Mouse (Mus musculus): Measurements from ENCODE around the gene Ctr9. TPM values are rescaled to one million over a fixed set of nuclear protein-coding genes. Genes with fewer than 3 reads are reported as not detected.
A peak's percentile ranks its signal among the peaks of the same experiment; 100 is the strongest.

The Ctr9 gene
- polyA plus RNA-seq, 1 experiment, result 10.6 TPM

DNA sequence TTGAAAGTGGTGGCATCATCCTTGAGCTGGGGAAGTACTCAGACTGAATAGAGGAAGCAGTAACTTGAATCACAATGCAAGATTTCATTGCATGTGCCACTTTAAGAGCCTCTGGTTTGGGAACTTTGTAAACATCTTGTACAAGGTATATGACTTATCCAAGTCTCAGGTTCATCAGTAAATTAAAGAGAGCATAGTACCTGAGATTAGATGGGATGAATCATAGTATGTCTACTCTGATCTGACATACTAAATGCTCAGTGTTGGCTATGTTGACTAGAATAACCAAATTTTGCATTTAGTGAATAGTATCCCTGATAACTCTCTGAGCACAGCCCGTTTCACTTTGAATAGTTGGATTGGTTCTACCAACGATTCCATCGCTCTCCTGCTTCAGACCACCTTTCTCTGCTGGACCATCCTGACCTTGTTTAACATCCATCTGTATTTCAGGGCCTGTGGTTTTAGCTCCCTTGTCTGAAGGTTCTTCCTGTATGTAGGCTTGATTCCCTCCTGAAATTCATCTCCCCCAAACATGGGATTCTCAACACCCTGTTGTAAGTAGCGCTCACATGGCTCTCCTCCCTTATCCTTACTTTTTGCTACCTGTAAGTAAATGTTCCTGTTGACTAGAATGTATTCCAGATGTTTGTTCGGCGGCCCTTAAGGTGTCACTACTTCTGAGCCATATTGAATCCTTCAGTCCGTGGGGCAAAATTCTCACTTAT, 40.9 kb downstream of the Ctr9 start:
- H3K4me3 ChIP-seq (replicated peaks), result no peak overlapping the region
- H3K27me3 ChIP-seq (replicated peaks), result no peaks in the 10 kb centered on the region
- TF ChIP-seq FLI1 (IDR thresholded peaks at IDR 0.05; ENCODE audit: low read length) (no peak), GATA1 (IDR thresholded peaks at IDR 0.05; ENCODE audit: borderline replicate concordance, low read length) (no peak)
- H3K36me3 ChIP-seq (replicated peaks; ENCODE audit: low read length), result peaks cover 71% of the 10 kb centered on the region
- no peaks in the 10 kb centered on the region for H3K4me1 ChIP-seq
- peaks cover 15% of the 10 kb centered on the region for H3K9me3 ChIP-seq

GRCm38 (mm10) chr7:111070167-111070496, 41.4 kb downstream of the Ctr9 start:
- Histone ChIP-seq H3K4me1 (no peaks in the 10 kb centered on the region), H3K27me3 (replicated peaks) (no peaks in the 10 kb centered on the region), H3K9me3 (peaks cover 15% of the 10 kb centered on the region), H3K4me3 (replicated peaks) (no peak overlapping the region), H3K36me3 (replicated peaks; ENCODE audit: low read length) (peaks cover 76% of the 10 kb centered on the region)
- TF ChIP-seq FLI1 (IDR thresholded peaks at IDR 0.05; ENCODE audit: low read length) (no peak), GATA1 (IDR thresholded peaks at IDR 0.05; ENCODE audit: borderline replicate concordance, low read length) (no peak)

- H3K36me3 ChIP-seq (replicated peaks; ENCODE audit: low read length), result peaks cover 99% of the 10 kb centered on the region
- H3K27me3 ChIP-seq (replicated peaks), result no peaks in the 10 kb centered on the region
- TF ChIP-seq GATA1 (IDR thresholded peaks at IDR 0.05; ENCODE audit: borderline replicate concordance, low read length) (no peak), FLI1 (IDR thresholded peaks at IDR 0.05; ENCODE audit: low read length) (no peak)
- peaks cover 15% of the 10 kb centered on the region for H3K9me3 ChIP-seq
- H3K4me1 ChIP-seq, result no peaks in the 10 kb centered on the region; the same call in 1 of the 2 replicates
- no peak overlapping the region for H3K4me3 ChIP-seq (replicated peaks)
These were observed 43.7 kb downstream of the Ctr9 start for GRCm38 (mm10) chr7:111072410-111072809.

GRCm38 (mm10) chr7:111075288-111075687, 46.5 kb downstream of the Ctr9 start:
- Histone ChIP-seq H3K36me3 (replicated peaks; ENCODE audit: low read length) (peaks cover 100% of the 10 kb centered on the region), H3K27me3 (replicated peaks) (no peaks in the 10 kb centered on the region), H3K4me3 (replicated peaks) (no peak overlapping the region), H3K9me3 (no peaks in the 10 kb centered on the region), H3K4me1 (peaks cover 13% of the 10 kb centered on the region; the same call in 1 of the 2 replicates)
- TF ChIP-seq GATA1 (IDR thresholded peaks at IDR 0.05; ENCODE audit: borderline replicate concordance, low read length) (no peak), FLI1 (IDR thresholded peaks at IDR 0.05; ENCODE audit: low read length) (no peak)

GRCm38 (mm10) chr7:111078271-111078670, 49.5 kb downstream of the Ctr9 start:
- no peaks in the 10 kb centered on the region for H3K27me3 ChIP-seq (replicated peaks)
- H3K4me3 ChIP-seq (replicated peaks), result no peak overlapping the region
- H3K36me3 ChIP-seq (replicated peaks; ENCODE audit: low read length), result peaks cover 82% of the 10 kb centered on the region
- TF ChIP-seq GATA1 (IDR thresholded peaks at IDR 0.05; ENCODE audit: borderline replicate concordance, low read length), result no peak
- peaks cover 24% of the 10 kb centered on the region for H3K4me1 ChIP-seq
- no peaks in the 10 kb centered on the region for H3K9me3 ChIP-seq

- TF ChIP-seq FLI1 (IDR thresholded peaks at IDR 0.05; ENCODE audit: low read length) (no peak), GATA1 (IDR thresholded peaks at IDR 0.05; ENCODE audit: borderline replicate concordance, low read length) (no peak)
- Histone ChIP-seq H3K4me3 (replicated peaks) (no peak overlapping the region), H3K36me3 (replicated peaks; ENCODE audit: low read length) (peaks cover 64% of the 10 kb centered on the region), H3K9me3 (no peaks in the 10 kb centered on the region), H3K27me3 (replicated peaks) (no peaks in the 10 kb centered on the region), H3K4me1 (peaks cover 25% of the 10 kb centered on the region)
These were observed 51.3 kb downstream of the Ctr9 start for GRCm38 (mm10) chr7:111080026-111080425.

GRCm38 (mm10) chr7:111080876-111081275, 52.1 kb downstream of the Ctr9 start:
- Histone ChIP-seq H3K9me3 (no peaks in the 10 kb centered on the region), H3K4me1 (peaks cover 27% of the 10 kb centered on the region), H3K27me3 (replicated peaks) (no peaks in the 10 kb centered on the region), H3K36me3 (replicated peaks; ENCODE audit: low read length) (peaks cover 60% of the 10 kb centered on the region), H3K4me3 (replicated peaks) (peak overlapping the region; percentile 97)
- TF ChIP-seq GATA1 (IDR thresholded peaks at IDR 0.05; ENCODE audit: borderline replicate concordance, low read length) (no peak), FLI1 (IDR thresholded peaks at IDR 0.05; ENCODE audit: low read length) (no peak)

GRCm38 (mm10) chr7:111082043-111082821, 53.5 kb downstream of the Ctr9 start:
- Histone ChIP-seq H3K36me3 (replicated peaks; ENCODE audit: low read length) (peaks cover 51% of the 10 kb centered on the region), H3K4me1 (peaks cover 27% of the 10 kb centered on the region), H3K27me3 (replicated peaks) (no peaks in the 10 kb centered on the region), H3K4me3 (replicated peaks) (peak overlapping the region; percentile 97), H3K9me3 (no peaks in the 10 kb centered on the region)
- TF ChIP-seq FLI1 (IDR thresholded peaks at IDR 0.05; ENCODE audit: low read length) (no peak), GATA1 (IDR thresholded peaks at IDR 0.05; ENCODE audit: borderline replicate concordance, low read length) (no peak)

DNA sequence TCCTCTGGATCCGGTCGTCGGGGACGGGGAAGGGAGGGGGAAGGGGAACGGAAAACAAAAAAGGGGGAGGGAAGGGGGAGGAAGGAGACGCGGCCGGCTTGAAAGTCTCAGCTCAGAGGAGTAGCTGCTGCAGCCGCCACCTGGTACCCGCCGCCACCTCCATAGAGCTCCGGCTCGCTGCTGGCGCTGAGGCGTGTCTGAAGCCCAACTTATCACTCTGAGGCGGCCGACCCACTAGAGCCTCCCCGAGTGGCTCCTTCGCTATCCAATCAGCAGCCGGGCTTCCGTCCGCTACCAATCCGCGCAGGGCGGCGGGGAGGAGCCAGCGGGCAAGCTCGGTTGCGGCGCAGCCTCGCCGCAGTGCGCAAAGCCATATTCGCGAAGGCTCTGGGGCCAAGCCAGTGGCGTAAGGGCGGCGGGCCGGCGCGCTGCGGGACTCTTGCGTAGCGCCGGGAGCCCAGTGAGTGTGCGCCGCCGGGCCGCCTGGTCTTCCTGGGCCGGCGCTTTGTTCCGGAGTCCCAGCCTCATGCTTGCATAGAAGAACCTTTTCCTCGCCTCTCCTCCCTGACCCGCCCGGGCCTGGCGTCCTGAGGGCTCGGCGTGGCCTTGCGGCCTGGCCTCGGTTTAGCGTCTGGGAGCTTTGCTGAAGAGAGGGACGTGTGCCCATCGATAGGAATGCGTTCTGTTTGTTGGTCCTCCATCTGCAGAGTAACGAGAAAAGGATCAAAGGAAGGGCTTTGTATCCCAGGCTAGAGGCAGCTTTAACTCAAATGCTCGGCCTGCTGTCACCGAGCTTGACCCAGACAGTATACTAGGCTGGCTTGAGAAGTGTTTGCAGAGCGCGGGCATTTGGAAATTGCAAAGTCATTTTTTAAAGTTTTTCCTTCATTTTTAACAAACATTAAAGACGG, 54.3 kb downstream of the Ctr9 start, which contains the start of gene Eif4g2:
TSS of gene Eif4g2 (minus strand) at position 209 of the 911 bp plus-strand sequence.
- no peak for TF ChIP-seq FLI1 (IDR thresholded peaks at IDR 0.05; ENCODE audit: low read length)
- no peak for TF ChIP-seq GATA1 (IDR thresholded peaks at IDR 0.05; ENCODE audit: borderline replicate concordance, low read length)
- Histone ChIP-seq H3K4me3 (replicated peaks) (peak within 1 kb of the TSS; percentile 97), H3K9me3 (no peaks in the 10 kb centered on the region), H3K27me3 (replicated peaks) (no peaks in the 10 kb centered on the region), H3K36me3 (replicated peaks; ENCODE audit: low read length) (peaks cover 42% of the 10 kb centered on the region), H3K4me1 (peaks cover 32% of the 10 kb centered on the region)

All from megakaryocyte, embryonic 14.5 days (primary cell).